Mouse (Mus musculus) liver, adult (tissue): ENCODE data around the gene Aip.

Experiments used
- GATA4 ChIP-seq: IDR thresholded peaks from 2 replicates; pipeline ENCODE4 v1.6.1; 2014; ENCODE audit warnings: mild to moderate bottlenecking, low read length; ENCODE audit not compliant: insufficient replicate concordance

The Aip gene

DNA sequence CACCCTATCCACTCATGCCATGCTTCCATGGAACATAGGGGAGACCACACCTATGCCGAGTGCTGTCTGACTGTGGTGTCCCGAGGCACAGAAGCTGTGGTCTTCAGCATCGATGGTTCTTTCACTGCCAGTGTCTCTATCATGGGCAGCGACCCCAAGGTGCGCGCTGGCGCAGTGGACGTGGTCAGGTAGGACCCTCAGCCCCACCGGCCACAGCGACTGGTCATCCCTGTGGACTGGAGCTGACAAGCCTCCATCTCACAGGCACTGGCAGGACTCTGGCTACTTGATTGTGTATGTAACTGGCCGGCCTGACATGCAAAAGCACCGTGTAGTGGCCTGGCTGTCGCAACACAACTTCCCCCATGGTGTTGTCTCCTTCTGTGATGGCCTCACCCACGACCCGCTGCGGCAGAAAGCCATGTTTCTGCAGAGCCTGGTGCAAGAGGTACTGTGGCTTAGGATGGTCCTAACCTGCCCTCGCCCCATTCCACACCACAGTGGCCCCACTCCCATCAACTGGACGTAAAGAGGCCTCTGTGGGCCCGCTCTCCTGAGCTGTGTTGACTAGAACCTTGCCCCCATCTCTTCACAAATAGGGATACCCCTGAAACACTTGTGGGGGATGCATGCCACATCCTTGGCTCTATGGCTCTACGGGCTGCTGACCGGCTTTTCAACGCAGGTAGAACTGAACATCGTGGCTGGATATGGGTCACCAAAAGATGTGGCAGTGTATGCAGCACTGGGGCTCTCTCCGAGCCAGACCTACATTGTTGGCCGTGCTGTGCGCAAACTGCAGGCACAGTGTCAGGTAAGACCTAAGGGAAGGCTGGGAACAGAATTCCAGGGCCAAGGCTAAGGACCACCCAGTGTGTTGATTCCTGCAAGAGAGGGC, 13.3 kb downstream of the Aip start:
- no peak for TF ChIP-seq GATA4

DNA sequence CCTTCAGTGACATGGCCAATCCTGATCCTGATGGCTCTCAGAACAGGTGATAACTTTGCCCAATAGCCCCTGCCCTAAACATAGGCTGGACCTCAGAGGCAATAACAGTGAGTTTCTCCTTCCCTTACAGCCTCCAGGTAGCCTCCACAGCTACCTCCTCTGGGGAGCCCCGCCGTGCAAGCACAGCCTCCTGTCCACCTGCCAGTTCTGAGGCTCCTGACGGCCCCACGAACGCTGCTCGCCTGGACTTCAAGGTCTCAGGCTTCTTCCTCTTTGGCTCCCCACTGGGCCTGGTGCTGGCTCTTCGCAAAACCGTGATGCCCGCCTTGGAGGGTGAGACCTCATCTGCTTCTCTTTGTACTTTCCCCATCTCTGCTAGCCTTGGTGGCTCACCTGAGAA, 17.1 kb downstream of the Aip start:
- TF ChIP-seq GATA4: no peak

DNA sequence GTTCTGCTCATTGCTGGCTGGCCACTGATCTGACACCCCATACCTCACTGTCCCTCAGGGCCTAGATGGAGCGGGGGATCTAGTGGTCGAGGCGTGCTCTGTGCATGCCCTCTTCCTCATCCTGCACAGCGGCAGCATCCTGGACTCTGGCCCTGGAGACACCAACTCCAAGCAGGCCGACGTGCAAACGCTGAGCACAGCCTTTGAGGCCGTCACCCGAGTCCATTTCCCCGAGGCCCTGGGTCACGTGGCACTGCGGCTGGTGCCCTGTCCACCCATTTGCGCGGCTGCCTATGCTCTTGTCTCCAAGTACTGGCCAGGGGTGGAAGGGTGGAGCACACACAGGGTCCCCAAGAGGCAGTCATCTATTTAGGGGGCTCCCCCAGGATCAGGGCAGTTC, 19.0 kb downstream of the Aip start:
- no peak for TF ChIP-seq GATA4

DNA sequence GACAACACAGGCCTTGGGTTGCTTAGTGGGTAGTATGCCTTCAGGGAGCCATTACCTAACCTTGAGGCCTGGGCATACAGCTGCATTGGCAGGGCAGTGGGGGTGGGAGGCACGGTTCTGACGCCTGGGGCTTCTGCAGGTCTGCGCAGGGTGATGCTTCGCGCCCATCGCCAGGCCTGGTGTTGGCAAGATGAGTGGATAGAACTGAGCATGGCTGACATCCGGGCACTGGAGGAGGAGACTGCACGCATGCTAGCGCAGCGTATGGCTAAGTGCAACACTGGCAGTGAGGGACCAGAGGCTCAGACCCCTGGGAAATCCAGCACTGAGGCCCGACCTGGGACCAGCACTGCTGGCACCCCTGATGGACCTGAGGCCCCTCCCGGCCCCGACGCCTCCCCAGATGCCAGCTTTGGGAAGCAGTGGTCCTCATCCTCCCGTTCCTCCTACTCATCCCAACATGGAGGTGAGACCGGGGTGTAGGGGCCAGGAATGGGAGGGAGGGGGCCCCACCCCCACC, 20.9 kb downstream of the Aip start:
- TF ChIP-seq GATA4: no peak

DNA sequence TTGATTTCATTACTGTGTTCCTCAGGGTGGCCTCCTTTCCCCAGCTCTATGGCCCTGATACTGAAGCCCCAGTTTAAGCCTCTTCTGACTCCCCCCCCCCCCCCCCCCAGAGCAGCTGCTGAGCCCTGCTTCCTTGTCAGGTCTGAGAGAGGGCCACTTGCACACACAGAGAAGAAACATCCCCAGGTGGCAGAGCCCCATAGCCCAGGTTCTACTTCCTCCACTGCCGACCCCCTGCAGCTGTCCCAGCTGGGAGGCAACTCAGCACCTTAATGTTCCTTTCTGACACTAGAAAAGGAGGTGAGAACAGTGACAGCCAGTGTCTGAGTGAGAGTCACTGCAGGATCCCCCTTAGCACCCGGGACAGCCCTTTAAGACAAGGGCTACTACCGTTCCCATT, 21.9 kb downstream of the Aip start:
- TF ChIP-seq GATA4: no peak

DNA sequence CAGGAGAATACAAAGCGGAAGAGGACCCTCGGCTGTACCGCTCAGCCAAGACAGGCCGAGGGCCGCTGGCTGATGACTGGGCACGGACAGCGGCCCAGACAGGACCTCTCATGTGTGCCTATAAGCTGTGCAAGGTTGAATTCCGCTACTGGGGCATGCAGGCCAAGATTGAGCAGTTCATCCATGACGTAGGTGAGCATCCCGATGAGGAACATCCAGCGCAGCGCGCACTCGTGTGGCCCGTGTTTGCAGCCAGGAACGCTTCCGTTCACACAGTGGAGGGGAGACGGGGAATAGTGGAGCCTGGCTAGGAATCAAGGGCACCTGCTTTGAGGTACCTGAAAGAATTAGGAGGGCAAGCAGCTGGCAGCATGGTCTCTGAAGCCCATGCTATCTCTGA, 22.4 kb downstream of the Aip start:
- no peak for TF ChIP-seq GATA4

DNA sequence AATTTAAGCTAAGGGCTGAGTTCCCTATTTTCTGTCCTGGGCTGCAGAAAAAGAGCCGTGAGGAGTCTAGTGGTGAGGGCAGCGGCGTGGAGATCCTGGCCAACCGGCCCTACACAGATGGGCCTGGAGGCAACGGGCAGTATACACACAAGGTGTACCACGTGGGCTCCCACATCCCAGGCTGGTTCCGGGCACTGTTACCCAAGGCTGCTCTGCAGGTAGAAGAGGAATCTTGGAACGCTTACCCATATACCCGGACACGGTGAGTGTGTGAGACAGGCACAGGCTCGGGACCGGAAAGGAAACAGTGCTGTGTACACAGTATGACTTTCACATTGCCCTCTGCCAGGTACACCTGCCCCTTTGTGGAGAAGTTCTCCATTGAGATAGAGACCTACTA, 23.0 kb downstream of the Aip start:
- TF ChIP-seq GATA4: no peak

DNA sequence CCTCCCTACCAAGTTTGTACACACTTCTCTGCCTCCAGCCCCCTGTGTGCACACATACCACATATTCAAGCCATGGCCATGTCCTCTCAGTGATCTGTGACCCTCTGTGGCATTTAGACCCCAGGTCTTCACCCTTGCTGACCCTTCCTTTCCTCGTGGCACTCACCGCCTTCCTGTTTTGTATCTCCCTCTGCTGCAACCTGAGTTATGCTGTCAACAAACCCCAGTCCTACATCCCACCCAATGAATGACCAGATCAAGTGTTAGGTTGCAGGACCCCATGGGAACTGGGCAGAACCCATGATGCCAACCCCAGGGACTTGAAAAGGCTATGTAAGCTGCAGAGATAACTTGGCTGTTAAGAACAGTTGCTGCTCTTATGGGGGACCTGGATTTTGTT, 23.6 kb downstream of the Aip start:
- TF ChIP-seq GATA4: no peak

DNA sequence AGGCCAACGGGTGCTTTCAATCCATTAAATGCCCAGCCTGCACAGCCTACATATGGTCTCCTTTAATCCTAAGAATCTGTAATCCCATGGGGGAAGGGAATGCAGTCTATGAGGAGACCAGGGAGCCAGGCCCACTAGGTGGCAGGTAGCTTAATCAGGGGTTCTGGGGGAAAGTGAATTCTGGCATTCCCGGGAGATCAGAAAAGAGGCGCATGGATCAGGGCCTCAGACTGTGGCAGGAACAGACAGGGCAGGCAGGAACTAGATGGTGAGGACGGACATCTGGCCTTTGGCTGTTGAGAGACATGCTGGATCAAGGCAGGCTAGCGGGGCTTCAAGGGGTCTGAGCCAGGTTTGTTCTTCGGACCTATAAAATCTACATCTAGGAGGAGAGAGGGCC, 24.2 kb downstream of the Aip start:
- no peak for TF ChIP-seq GATA4

DNA sequence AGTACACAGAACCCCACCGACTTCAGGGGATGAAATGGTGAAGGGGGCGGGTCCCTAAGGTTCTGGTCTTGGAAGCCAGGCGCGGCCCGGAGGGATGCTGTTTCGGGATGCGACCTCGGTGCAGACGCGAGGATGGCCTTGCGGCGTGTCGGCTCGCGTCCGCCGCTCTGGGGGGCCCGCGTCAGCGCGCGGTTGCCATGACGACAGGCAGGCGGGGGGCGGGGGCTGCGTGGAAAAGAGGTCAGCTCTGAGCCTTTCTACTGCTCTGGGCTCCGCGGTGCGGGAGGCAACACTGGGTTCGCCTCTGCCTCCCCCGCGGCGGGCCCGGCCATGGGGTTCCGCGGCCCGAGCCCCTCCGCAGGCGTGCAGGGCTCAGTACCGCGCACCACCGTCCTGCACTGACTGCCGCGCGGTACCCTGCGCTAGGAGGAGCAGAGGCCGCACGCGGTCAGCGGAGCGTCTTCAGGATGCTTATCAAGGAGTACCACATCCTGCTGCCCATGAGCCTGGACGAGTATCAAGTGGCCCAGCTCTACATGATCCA, 24.9 kb downstream of the Aip start:
- TF ChIP-seq GATA4: no peak

DNA sequence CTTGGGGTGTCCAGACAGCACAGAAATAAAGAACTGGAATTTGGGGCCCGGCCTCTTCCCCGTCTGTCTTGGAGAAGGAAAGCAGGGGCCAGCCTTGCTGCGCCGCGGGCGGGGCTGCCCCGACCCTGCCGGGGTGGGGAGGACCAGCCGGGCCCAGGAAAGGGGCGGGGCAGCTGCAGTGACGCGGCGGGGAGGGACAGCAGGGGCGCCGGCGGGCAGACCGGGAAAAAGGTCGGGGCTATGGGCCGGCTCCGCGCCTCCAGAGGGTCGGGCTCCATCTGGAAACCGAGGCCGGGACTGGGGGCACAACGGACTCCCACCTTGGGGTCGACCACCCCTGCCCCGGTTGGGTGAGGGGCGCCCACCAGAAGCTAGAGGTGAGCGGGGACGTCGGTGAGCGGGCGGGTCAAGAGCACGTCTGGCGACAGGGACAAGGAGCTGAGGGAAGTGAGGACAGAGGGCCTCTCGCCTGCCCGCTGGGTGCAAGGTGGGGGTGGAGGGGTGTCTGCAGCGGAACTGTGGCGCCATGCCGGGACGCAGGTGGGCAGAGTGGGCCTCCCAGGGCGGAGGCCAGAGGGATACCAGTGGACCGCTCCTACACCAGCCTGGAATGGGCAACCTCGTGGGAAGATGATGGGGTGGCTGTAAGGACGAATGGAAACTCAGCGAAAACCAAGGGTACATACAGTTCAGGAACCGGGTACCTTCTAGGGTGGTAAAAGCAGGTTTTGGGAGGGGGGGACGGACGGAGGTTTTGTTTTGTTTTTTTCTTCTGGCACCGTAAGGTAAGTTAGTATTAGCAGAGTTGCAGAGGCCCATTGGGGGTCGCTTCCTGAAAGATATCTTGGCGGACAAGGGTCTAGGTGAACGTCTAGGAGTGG, 25.6 kb downstream of the Aip start, which contains the start of gene Pitpnm1:
Gene Pitpnm1 (plus strand): TSS at position 162 of the 881 bp plus-strand sequence.
- no peak for TF ChIP-seq GATA4

DNA sequence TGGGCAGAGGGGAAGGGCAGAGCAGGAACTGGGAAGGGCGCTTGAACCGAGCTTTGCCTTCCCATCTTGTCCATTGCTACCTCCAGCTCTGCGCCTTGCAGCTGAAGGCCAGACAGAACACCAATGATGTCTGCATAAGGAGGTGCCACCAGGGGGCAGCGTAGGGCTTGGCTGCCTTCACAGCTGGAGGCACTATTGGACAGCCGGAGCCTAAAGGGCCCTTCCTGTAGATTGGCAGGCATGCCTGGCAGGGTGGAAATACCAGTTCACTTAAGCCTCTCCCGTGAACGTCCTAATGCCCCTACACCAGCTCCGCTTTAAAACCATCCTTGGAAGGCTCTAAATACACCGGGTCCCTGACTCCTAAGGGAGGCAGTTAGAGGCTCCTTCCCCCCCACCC, 26.6 kb downstream of the Aip start:
- TF ChIP-seq GATA4: no peak

DNA sequence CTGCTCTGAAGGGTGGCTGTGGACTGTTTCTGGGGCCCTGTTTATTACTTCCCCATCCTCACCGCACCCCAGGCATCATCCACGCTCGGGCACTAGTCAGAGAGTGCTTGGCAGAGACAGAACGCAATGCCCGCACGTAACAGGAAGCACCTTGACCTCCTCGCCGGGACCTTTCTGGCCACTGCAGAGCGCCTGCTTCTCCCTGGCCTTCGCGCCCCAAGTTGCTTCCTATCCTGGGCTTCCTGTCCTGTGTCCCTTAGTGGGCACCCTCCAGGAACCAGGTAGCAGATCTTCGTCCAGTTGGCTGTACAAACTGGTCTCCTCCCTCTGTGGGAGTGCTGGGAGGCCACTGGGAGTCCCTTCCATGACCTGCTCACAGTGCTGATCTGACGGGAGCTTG, 27.2 kb downstream of the Aip start:
- TF ChIP-seq GATA4: no peak

DNA sequence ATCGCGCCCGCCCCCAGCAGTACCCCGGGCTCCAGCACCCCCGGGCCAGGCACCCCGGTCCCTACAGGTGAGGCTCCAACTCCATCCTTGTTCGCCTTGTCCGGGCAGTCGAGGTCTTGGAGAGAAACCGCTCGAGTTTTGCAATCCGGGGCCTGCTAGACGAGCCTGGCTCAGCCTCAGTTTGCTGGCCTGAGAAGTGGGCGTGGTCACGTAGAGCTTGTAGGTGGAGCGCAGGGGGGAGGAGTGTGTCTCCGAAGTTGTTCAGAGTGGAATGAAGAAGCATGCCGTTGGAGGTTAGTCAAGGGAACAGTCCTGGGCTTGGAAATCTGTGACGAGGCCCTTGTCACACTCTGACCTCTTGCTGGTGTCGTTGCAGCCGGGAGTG, 28.2 kb downstream of the Aip start:
- no peak for TF ChIP-seq GATA4

DNA sequence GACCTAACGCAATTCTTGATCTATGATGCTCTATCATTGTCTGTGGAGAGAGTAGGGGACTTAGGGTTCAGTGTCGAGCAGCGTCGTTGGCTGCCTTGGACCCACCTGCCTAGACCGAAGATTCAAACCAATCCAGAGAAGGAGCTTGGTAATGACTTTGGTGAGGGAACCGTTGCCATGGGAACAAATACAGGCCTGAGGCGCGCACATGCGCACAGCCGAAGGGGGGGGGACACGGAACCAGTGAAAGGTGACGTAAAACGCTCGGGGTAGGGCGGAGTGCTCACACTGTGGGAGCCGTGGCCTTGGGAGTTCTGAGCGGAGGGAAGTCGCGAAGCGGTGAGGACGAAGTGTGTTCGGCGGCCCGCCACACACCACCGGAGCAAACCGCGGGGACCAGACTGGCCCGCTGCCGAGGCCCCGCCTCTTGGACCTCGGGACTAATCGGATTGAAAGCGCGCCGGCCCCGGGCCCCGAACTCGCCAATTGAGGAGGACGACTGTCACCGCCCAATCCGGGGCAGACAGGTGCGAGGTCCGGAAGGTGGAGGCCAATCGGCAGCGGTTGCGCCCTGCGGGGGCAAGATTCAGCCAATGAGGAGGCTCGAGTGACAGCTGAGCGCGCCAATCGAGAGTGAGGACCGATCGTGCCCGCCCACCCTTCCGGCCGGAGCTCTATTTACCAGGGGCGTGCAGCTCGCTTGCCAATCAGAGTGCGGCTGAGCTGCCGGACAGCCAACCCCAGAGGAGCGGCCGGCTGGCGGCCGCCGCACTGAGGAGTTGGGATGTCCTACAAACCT, 28.8 kb downstream of the Aip start, which contains the start of gene Cdk2ap2:
Gene Cdk2ap2 (plus strand): TSS at position 541 of the 799 bp plus-strand sequence.
- TF ChIP-seq GATA4: no peak; the same call in 1 of the 2 replicates
